Mouse (Mus musculus) cerebellum, postnatal 4 days (tissue): Measurements from ENCODE around the gene Drd1.

Experiments used
- DNase-seq, 2 experiments: peaks; one replicate each; pipeline ENCODE4 v3.0.0; 2022; ENCODE audit warnings: low spot score in 2 of 2, mixed read lengths in 1 of 2

Drd1 gene

GRCm38 (mm10) chr13:54073066-54073465 is 17.6 kb upstream of the Drd1 start:
- DNase-seq: no peak

GRCm38 (mm10) chr13:54072526-54073057 is 17.1 kb upstream of the Drd1 start:
- no peak for DNase-seq

GRCm38 (mm10) chr13:54071606-54072331 is 16.3 kb upstream of the Drd1 start, which contains the start of gene Sfxn1:
Sfxn1 (plus strand) TSS chr13:54071869.
- peak; percentile 46 to 67 for DNase-seq

- DNase-seq: no peak
These were observed 15.5 kb upstream of the Drd1 start for GRCm38 (mm10) chr13:54071011-54071410.

GRCm38 (mm10) chr13:54067617-54068166 is 12.2 kb upstream of the Drd1 start:
- no peak for DNase-seq

GRCm38 (mm10) chr13:54066081-54066746 is 10.7 kb upstream of the Drd1 start:
- DNase-seq: no peak

GRCm38 (mm10) chr13:54063292-54063691 is 7.8 kb upstream of the Drd1 start:
- DNase-seq: peak in 1 of 2 experiments; percentile 18

GRCm38 (mm10) chr13:54062068-54062467 is 6.6 kb upstream of the Drd1 start:
- no peak for DNase-seq

GRCm38 (mm10) chr13:54054962-54055361 is 543 bp downstream of the Drd1 start:
- peak in 1 of 2 experiments; percentile 11 for DNase-seq

GRCm38 (mm10) chr13:54051641-54052040 is 3.9 kb downstream of the Drd1 start:
- DNase-seq: no peak

GRCm38 (mm10) chr13:54048679-54049352 is 6.7 kb downstream of the Drd1 start:
- no peak for DNase-seq

GRCm38 (mm10) chr13:54040256-54040655 is 15.2 kb downstream of the Drd1 start:
- DNase-seq: no peak

GRCm38 (mm10) chr13:54037936-54038335 is 17.6 kb downstream of the Drd1 start:
- DNase-seq: no peak

- DNase-seq: no peak
These were observed 20.0 kb downstream of the Drd1 start for GRCm38 (mm10) chr13:54035541-54035940.

- no peak for DNase-seq
These were observed 21.9 kb downstream of the Drd1 start for GRCm38 (mm10) chr13:54033653-54034052.

GRCm38 (mm10) chr13:54027079-54027478 is 28.4 kb downstream of the Drd1 start:
- no peak for DNase-seq

GRCm38 (mm10) chr13:54023311-54023710 is 32.2 kb downstream of the Drd1 start:
- peak in 1 of 2 experiments; percentile 29 for DNase-seq

GRCm38 (mm10) chr13:54008716-54009115 is 46.8 kb downstream of the Drd1 start:
- no peak for DNase-seq
